Mouse (Mus musculus) thymus, adult 2 months (tissue): ENCODE results near the gene Rgs10. TPM values are rescaled to one million over a fixed set of nuclear protein-coding genes. Genes with fewer than 3 reads are reported as not detected.

ENCODE experiments used
- DNase-seq: peaks from one replicate; pipeline ENCODE4 v3.0.0; 2021
- H3K27ac ChIP-seq: fragments of 200-500 bp; 2 replicates; pipeline ENCODE4 v1.5.1; 2012; ENCODE audit warnings: low read length, control low read depth; ENCODE audit not compliant: control insufficient read depth, insufficient read depth
- H3K27me3 ChIP-seq: fragments of 200-500 bp; 2 replicates; pipeline ENCODE4 v1.6.1; 2012; ENCODE audit warnings: mild to moderate bottlenecking, low read length, moderate library complexity, mixed read lengths; ENCODE audit not compliant: control insufficient read depth, insufficient read depth
- H3K36me3 ChIP-seq: fragments of 200-500 bp; 2 replicates; pipeline ENCODE4 v1.6.1; 2012; ENCODE audit warnings: mild to moderate bottlenecking, low read length, moderate library complexity; ENCODE audit not compliant: control insufficient read depth, insufficient read depth
- H3K4me1 ChIP-seq: fragments of 200-500 bp; replicated peaks from 2 replicates; pipeline ENCODE4 v1.6.1; 2012; ENCODE audit warnings: low read length; ENCODE audit not compliant: control insufficient read depth, insufficient read depth
- H3K4me3 ChIP-seq: fragments of 200-500 bp; 2 replicates; pipeline ENCODE4 v1.5.1; 2012; ENCODE audit warnings: mild to moderate bottlenecking, low read length, control low read depth, moderate library complexity; ENCODE audit not compliant: control insufficient read depth, insufficient read depth
- CTCF ChIP-seq: fragments of 200-500 bp; IDR thresholded peaks from 2 replicates; pipeline ENCODE4 v1.5.1; 2012; ENCODE audit warnings: mild to moderate bottlenecking, control low read depth, low read length, moderate library complexity, borderline replicate concordance; ENCODE audit not compliant: control insufficient read depth, poor library complexity, insufficient read depth; ENCODE audit errors: extremely low read depth
- POLR2A ChIP-seq: fragments of 200-500 bp; IDR thresholded peaks from 2 replicates; pipeline ENCODE4 v1.6.1; 2012; ENCODE audit warnings: mild to moderate bottlenecking, low read length, control low read depth, moderate library complexity; ENCODE audit not compliant: control insufficient read depth, poor library complexity, insufficient read depth; ENCODE audit errors: extremely low read depth
- WGBS: fragments of 180-500 bp; shearing (Covaris S2); methylation state at CpG from one replicate; pipeline ENCODE4 v1.1.7; 2018; 5-methylcytosine and 5-hydroxymethylcytosine counted together
- polyA plus RNA-seq: library from polyadenylated mRNA; depleted of rRNA; stranded (reverse); fragments of >200 nt; gene quantifications from 2 replicates; pipeline ENCODE4 v1.2.3, GENCODE M21; 2012

The Rgs10 gene
- polyA plus RNA-seq, 1 experiment = 71.8 TPM

DNA sequence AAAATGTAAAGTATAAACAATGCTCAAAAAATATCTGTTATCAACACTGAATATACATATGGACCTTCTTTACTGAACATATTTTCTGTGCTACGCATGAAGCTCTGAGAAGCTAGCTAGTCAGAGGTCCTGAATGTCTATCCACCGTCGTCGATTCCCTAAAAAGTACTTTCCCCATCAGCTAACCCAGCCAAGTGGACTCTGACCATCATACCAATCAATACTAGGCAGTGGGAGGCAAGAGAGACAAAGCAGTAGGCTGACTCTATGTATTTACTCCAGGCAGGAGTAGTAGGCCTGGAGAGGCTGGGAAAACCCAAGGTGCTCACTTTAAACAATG, 41.2 kb upstream of the Rgs10 start:
- DNase-seq = no peak
- 33% methylated on average over 4 of the region's 4 CpGs for WGBS
- no peak overlapping the region for H3K4me3 ChIP-seq
- H3K27ac ChIP-seq = no peak overlapping the region
- no peaks in the 10 kb centered on the region for H3K27me3 ChIP-seq
- H3K4me1 ChIP-seq = peaks cover 3% of the 10 kb centered on the region; the same call in 1 of the 2 replicates
- H3K36me3 ChIP-seq = peaks cover 2% of the 10 kb centered on the region; the same call in 1 of the 2 replicates
- TF ChIP-seq CTCF (no peak), POLR2A (no peak)

- Histone ChIP-seq H3K4me3 (no peak overlapping the region), H3K4me1 (peaks cover 3% of the 10 kb centered on the region; the same call in 1 of the 2 replicates), H3K27ac (no peak overlapping the region), H3K27me3 (no peaks in the 10 kb centered on the region), H3K36me3 (peaks cover 17% of the 10 kb centered on the region)
- TF ChIP-seq POLR2A (no peak), CTCF (no peak)
- no peak for DNase-seq
These were observed 39.5 kb upstream of the Rgs10 start for GRCm38 (mm10) chr7:128458011-128458410.

GRCm38 (mm10) chr7:128452731-128453130, 34.2 kb upstream of the Rgs10 start:
- H3K36me3 ChIP-seq = peaks cover 55% of the 10 kb centered on the region
- DNase-seq = no peak
- no peaks in the 10 kb centered on the region for H3K4me1 ChIP-seq
- no peaks in the 10 kb centered on the region for H3K27me3 ChIP-seq
- TF ChIP-seq CTCF (no peak), POLR2A (no peak)
- WGBS = 98% methylated on average over 1 of the region's 1 CpGs
- no peak overlapping the region for H3K27ac ChIP-seq
- no peak overlapping the region for H3K4me3 ChIP-seq

DNA sequence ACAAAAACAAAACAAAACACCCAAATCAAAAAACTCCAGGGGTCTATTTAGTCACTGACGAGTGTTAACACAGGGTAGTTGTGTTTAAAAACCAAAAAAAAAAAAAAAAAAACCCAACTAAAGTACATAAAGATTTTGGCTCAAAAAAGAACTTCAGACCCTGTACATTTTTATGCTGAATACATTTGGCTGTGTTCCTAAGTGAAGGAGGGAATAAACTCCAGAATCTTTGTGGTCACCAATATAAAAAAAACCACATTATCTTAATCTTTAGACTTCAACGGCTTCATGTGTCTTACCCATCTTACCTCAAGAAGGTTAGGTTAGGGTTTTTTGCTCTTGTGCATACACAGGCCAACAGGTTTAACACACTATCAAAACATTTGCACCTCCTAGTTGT, 22.0 kb upstream of the Rgs10 start:
- Histone ChIP-seq H3K27ac (no peak overlapping the region), H3K4me1 (no peaks in the 10 kb centered on the region), H3K4me3 (no peak overlapping the region), H3K36me3 (peaks cover 36% of the 10 kb centered on the region), H3K27me3 (no peaks in the 10 kb centered on the region)
- no peak for TF ChIP-seq CTCF
- no peak for TF ChIP-seq POLR2A
- 40% methylated on average over 2 of the region's 2 CpGs for WGBS
- DNase-seq = no peak

- WGBS = 98% methylated on average over 6 of the region's 6 CpGs
- Histone ChIP-seq H3K27me3 (no peaks in the 10 kb centered on the region), H3K4me3 (no peak overlapping the region), H3K36me3 (peaks cover 29% of the 10 kb centered on the region), H3K27ac (no peak overlapping the region), H3K4me1 (no peaks in the 10 kb centered on the region)
- TF ChIP-seq CTCF (no peak), POLR2A (no peak)
- DNase-seq = no peak
These were observed 20.7 kb upstream of the Rgs10 start for GRCm38 (mm10) chr7:128439251-128439650.

GRCm38 (mm10) chr7:128438131-128438530, 19.6 kb upstream of the Rgs10 start:
- no peaks in the 10 kb centered on the region for H3K27me3 ChIP-seq
- no peak for DNase-seq
- peaks cover 18% of the 10 kb centered on the region for H3K36me3 ChIP-seq
- no peak overlapping the region for H3K4me3 ChIP-seq
- TF ChIP-seq CTCF (no peak), POLR2A (no peak)
- no peak overlapping the region for H3K27ac ChIP-seq
- H3K4me1 ChIP-seq = no peaks in the 10 kb centered on the region

GRCm38 (mm10) chr7:128433213-128433612, 14.7 kb upstream of the Rgs10 start:
- WGBS = 87% methylated on average over 1 of the region's 1 CpGs
- Histone ChIP-seq H3K36me3 (no peaks in the 10 kb centered on the region), H3K4me3 (no peak overlapping the region), H3K27me3 (no peaks in the 10 kb centered on the region), H3K4me1 (no peaks in the 10 kb centered on the region), H3K27ac (no peak overlapping the region)
- no peak for DNase-seq
- no peak for TF ChIP-seq CTCF
- no peak for TF ChIP-seq POLR2A
